Mouse (Mus musculus) MEL (cell line): ENCODE results near the gene Sema3b. TPM values are rescaled to one million over a fixed set of nuclear protein-coding genes. Genes with fewer than 3 reads are reported as not detected.

Experiments used
- DNase-seq: peaks from one replicate; pipeline ENCODE4 v3.0.0; 2011; ENCODE audit warnings: low read depth, low spot score
- H3K27ac ChIP-seq: 2 replicates; pipeline ENCODE4 v1.5.1; 2012; ENCODE audit warnings: low read depth, mild to moderate bottlenecking, control low read depth, low read length, moderate library complexity; ENCODE audit not compliant: control insufficient read depth
- H3K27me3 ChIP-seq, 2 experiments: fragments of 150-350 bp in 1 of 2; sonication (generic) in 1 of 2; 2 replicates each; pipeline ENCODE4 v1.6.1; 2012; ENCODE audit warnings: low read length in 2 of 2, mild to moderate bottlenecking in 2 of 2, improper control_type of control experiment in 1 of 2, moderate library complexity in 1 of 2; ENCODE audit not compliant: insufficient read depth in 2 of 2, control insufficient read depth in 1 of 2
- H3K36me3 ChIP-seq, 2 experiments: 2 replicates each; pipeline ENCODE4 v1.6.1; 2012 to 2014; ENCODE audit warnings: low read length in 2 of 2, improper control_type of control experiment in 1 of 2, inconsistent platforms in 1 of 2, mild to moderate bottlenecking in 1 of 2; ENCODE audit not compliant: insufficient read depth in 2 of 2, control insufficient read depth in 1 of 2
- H3K4me1 ChIP-seq, 2 experiments: fragments of 150-350 bp in 1 of 2; sonication (generic) in 1 of 2; 2 replicates each; pipeline ENCODE4 v1.6.1; 2012; ENCODE audit warnings: low read length in 2 of 2, improper control_type of control experiment in 1 of 2, mild to moderate bottlenecking in 1 of 2; ENCODE audit not compliant: insufficient read depth in 2 of 2, control insufficient read depth in 1 of 2
- H3K4me3 ChIP-seq, 2 experiments: fragments of 150-350 bp in 1 of 2; sonication (generic) in 1 of 2; 2 replicates each; pipeline ENCODE4 v1.5.1; 2012; ENCODE audit warnings: low read depth in 2 of 2, low read length in 2 of 2, mild to moderate bottlenecking in 2 of 2, moderate library complexity in 2 of 2, control low read depth in 1 of 2, improper control_type of control experiment in 1 of 2; ENCODE audit not compliant: control insufficient read depth in 1 of 2, insufficient read depth in 1 of 2
- H3K79me2 ChIP-seq: 2 replicates; pipeline ENCODE4 v1.6.1; 2012; ENCODE audit warnings: mild to moderate bottlenecking, low read length, moderate library complexity; ENCODE audit not compliant: control insufficient read depth, poor library complexity, insufficient read depth
- H3K9ac ChIP-seq: 2 replicates; pipeline ENCODE4 v1.6.1; 2012; ENCODE audit warnings: low read depth, mild to moderate bottlenecking, control low read depth, low read length, moderate library complexity; ENCODE audit not compliant: control insufficient read depth, poor library complexity, severe bottlenecking
- H3K9me3 ChIP-seq: fragments of 150-350 bp; sonication (generic); replicated peaks from 2 replicates; pipeline ENCODE4 v1.6.1; 2012; ENCODE audit warnings: mild to moderate bottlenecking, low read length, improper control_type of control experiment, moderate library complexity; ENCODE audit not compliant: insufficient read depth
- CHD2 ChIP-seq: IDR thresholded peaks from 2 replicates; pipeline ENCODE4 v1.6.1; 2011; ENCODE audit warnings: low read length, improper control_type of control experiment
- CTCF ChIP-seq, 3 experiments: IDR thresholded peaks in 2 of 3; conservative IDR thresholded peaks in 1 of 3; 2 replicates each; pipeline ENCODE4 v1.5.1; 2011 to 2012; ENCODE audit warnings: low read length in 3 of 3, low read depth in 2 of 3, mild to moderate bottlenecking in 2 of 3, improper control_type of control experiment in 1 of 3, inconsistent platforms in 1 of 3, mixed read lengths in 1 of 3, moderate library complexity in 1 of 3; ENCODE audit not compliant: control insufficient read depth in 1 of 3, insufficient read depth in 1 of 3, poor library complexity in 1 of 3, severe bottlenecking in 1 of 3
- E2F4 ChIP-seq: IDR thresholded peaks from 2 replicates; pipeline ENCODE4 v1.6.1; 2011; ENCODE audit warnings: low read depth, low read length, improper control_type of control experiment, borderline replicate concordance
- GABPA ChIP-seq: IDR thresholded peaks from 2 replicates; pipeline ENCODE4 v1.6.1; 2012; ENCODE audit warnings: low read depth, mild to moderate bottlenecking, inconsistent platforms, low read length, improper control_type of control experiment, moderate library complexity
- GATA1 ChIP-seq: IDR thresholded peaks from 2 replicates; pipeline ENCODE4 v1.6.1; 2011; ENCODE audit warnings: low read depth, low read length, improper control_type of control experiment
- HCFC1 ChIP-seq: IDR thresholded peaks from 2 replicates; pipeline ENCODE4 v1.6.1; 2012; ENCODE audit warnings: low read depth, mild to moderate bottlenecking, inconsistent platforms, low read length, improper control_type of control experiment, moderate library complexity
- JUND ChIP-seq: IDR thresholded peaks from 2 replicates; pipeline ENCODE4 v1.6.1; 2011; ENCODE audit warnings: low read depth, mild to moderate bottlenecking, improper control_type of control experiment, low read length
- KAT2A ChIP-seq: conservative IDR thresholded peaks from 2 replicates; pipeline ENCODE4 v1.6.1; 2012; ENCODE audit warnings: low read depth, low read length, improper control_type of control experiment, inconsistent platforms
- MAFK ChIP-seq: IDR thresholded peaks from 2 replicates; pipeline ENCODE4 v1.6.1; 2011; ENCODE audit warnings: low read depth, mild to moderate bottlenecking, low read length, improper control_type of control experiment, borderline replicate concordance
- MAX ChIP-seq: IDR thresholded peaks from 2 replicates; pipeline ENCODE4 v1.6.1; 2011; ENCODE audit warnings: low read length, improper control_type of control experiment
- MEF2A ChIP-seq: IDR thresholded peaks from 2 replicates; pipeline ENCODE4 v1.6.1; 2014; ENCODE audit warnings: low read depth, mild to moderate bottlenecking, inconsistent platforms, low read length, improper control_type of control experiment; ENCODE audit not compliant: poor library complexity, insufficient replicate concordance, severe bottlenecking; ENCODE audit errors: extremely low read depth
- MXI1 ChIP-seq: IDR thresholded peaks from 2 replicates; pipeline ENCODE4 v1.6.1; 2011; ENCODE audit warnings: mild to moderate bottlenecking, low read depth, low read length, improper control_type of control experiment
- NELFE ChIP-seq: IDR thresholded peaks from 2 replicates; pipeline ENCODE4 v1.6.1; 2011; ENCODE audit warnings: low read depth, low read length, improper control_type of control experiment
- POLR2AphosphoS2 ChIP-seq: IDR thresholded peaks from 2 replicates; pipeline ENCODE4 v1.6.1; 2011; ENCODE audit warnings: low read length, improper control_type of control experiment
- SIN3A ChIP-seq: IDR thresholded peaks from 2 replicates; pipeline ENCODE4 v1.6.1; 2012; ENCODE audit warnings: low read length, improper control_type of control experiment, inconsistent platforms
- TBP ChIP-seq: IDR thresholded peaks from 2 replicates; pipeline ENCODE4 v1.8.0; 2011; ENCODE audit warnings: low read depth, low read length, improper control_type of control experiment
- TCF12 ChIP-seq: IDR thresholded peaks from 2 replicates; pipeline ENCODE4 v1.6.1; 2014; ENCODE audit warnings: low read depth, mild to moderate bottlenecking, inconsistent platforms, low read length, improper control_type of control experiment, moderate library complexity
- UBTF ChIP-seq: IDR thresholded peaks from 2 replicates; pipeline ENCODE4 v1.6.1; 2012; ENCODE audit warnings: low read depth, mild to moderate bottlenecking, inconsistent platforms, low read length, improper control_type of control experiment, moderate library complexity, borderline replicate concordance; ENCODE audit not compliant: insufficient read depth
- USF1 ChIP-seq: IDR thresholded peaks from 2 replicates; pipeline ENCODE4 v1.6.1; 2014; ENCODE audit warnings: low read depth, mild to moderate bottlenecking, inconsistent platforms, low read length, improper control_type of control experiment, moderate library complexity
- ZC3H11A ChIP-seq: IDR thresholded peaks from 2 replicates; pipeline ENCODE4 v1.6.1; 2012; ENCODE audit warnings: low read depth, mild to moderate bottlenecking, inconsistent platforms, low read length, improper control_type of control experiment
- ZKSCAN1 ChIP-seq: IDR thresholded peaks from 2 replicates; pipeline ENCODE4 v1.6.1; 2012; ENCODE audit warnings: low read depth, mild to moderate bottlenecking, inconsistent platforms, low read length, improper control_type of control experiment, moderate library complexity
- polyA plus RNA-seq, 2 experiments: library from polyadenylated mRNA; stranded (reverse) in 1 of 2; unstranded in 1 of 2; fragments of >175 nt in 1 of 2; fragments of >200 nt in 1 of 2; gene quantifications; 2 replicates each; pipeline versions ENCODE4 v1.2.1 to v1.2.4; 2012; ENCODE audit warnings: low replicate concordance in 2 of 2, low read depth in 1 of 2; ENCODE audit not compliant: insufficient read length in 2 of 2, insufficient read depth in 1 of 2, missing spikeins in 1 of 2
- total RNA-seq: library from RNA; depleted of rRNA; stranded (reverse); fragments of 300-350 nt; gene quantifications from 2 replicates; pipeline ENCODE4 v1.2.3, GENCODE M21; 2012

The Sema3b gene
- total and polyA plus RNA-seq, 3 experiments, result 0.04 to 0.21 TPM; not detected in 1

DNA sequence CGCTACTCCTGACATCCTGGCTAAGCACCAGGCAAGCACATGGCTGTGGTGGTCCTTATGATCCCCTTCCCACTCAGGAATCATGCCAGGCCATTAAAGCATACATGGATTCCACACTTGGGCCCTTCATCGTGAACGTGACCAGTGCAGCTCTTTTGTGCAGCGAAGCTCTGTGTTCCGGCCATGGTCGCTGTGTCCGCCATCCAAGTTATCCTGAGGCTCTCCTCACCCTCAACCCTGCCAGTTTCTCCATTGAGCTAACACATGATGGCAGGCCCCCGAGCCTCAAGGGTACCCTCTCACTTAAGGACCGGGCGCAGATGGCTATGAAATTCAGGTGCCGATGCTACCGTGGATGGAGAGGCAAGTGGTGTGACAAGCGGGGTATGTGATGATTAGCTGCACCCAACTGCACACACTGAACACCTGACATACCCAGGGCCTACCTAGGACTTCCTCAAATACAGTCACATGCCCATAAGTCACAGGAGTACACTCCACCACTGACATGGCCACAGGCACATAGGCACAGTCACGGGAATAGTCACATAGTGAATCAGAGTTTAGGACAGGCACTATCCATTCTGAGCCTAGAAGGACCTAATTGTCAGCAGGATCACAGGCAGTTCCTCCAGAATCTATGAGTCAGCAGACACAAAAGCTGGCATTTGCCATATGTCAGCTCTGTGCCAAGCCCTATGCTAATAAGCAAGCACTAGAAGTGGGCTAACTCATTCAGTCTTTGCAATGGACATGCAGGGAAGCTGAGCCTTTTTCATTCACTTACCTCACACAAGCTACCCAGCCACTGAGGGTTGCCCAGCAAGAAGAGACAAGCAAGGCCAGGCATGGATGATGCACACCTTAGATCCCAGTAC, 29.8 kb downstream of the Sema3b start:
- Histone ChIP-seq H3K4me1 (peaks cover 2 to 32% of the 10 kb centered on the region in 2 experiments; a peak in 3 of 4 replicates), H3K27ac (peak overlapping the region; percentile 13), H3K79me2 (peaks cover 30% of the 10 kb centered on the region), H3K27me3 (no peaks in the 10 kb centered on the region), H3K9ac (no peak overlapping the region), H3K36me3 (peaks cover 0 to 10% of the 10 kb centered on the region in 2 experiments; a peak in 2 of 4 replicates), H3K9me3 (no peaks in the 10 kb centered on the region), H3K4me3 (no peak overlapping the region; a peak in 1 of 4 replicates)
- no peak for DNase-seq
- TF ChIP-seq USF1 (peak; percentile 68), CTCF (IDR thresholded peaks at IDR 0.05 in 2 of 3, conservative IDR thresholded peaks at IDR 0.05 in 1 of 3; ENCODE audit: control insufficient read depth in 1 of 3, insufficient read depth in 1 of 3, low read depth in 2 of 3, low read length in 3 of 3, poor library complexity in 1 of 3, severe bottlenecking in 1 of 3) (no peak), SIN3A (peak; percentile 43; the same call in 1 of the 2 replicates), MXI1 (no peak)

DNA sequence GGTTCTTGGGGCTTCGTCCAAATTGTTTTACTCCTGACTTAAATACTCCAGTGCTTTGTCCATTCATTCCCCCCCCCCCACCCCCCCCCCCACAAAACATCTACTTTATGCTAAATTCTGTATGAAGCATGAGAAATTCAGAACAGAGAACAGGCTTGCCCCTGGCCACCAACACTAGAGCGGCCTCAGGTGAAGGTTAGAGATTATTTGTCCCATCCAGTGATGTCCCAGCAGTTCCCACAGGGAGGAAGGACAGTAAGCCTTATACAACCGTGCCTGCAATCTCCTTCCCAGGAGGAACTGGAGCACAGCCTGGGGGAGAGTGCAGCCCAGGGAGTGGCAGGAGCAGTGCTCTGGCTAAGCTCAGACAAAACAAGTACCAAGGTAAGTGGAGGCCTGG, 30.4 kb downstream of the Sema3b start, which contains the start of gene Naa80:
Gene Naa80 (plus strand): TSS at position 301 of the 400 bp plus-strand sequence.
- Histone ChIP-seq H3K9me3 (no peaks in the 10 kb centered on the region), H3K79me2 (peaks cover 28% of the 10 kb centered on the region), H3K27me3 (no peaks in the 10 kb centered on the region), H3K36me3 (peaks cover 0 to 10% of the 10 kb centered on the region in 2 experiments; a peak in 2 of 4 replicates), H3K9ac (no peak within 1 kb of the TSS), H3K4me3 (no peak within 1 kb of the TSS; a peak in 1 of 4 replicates)
- no peak for DNase-seq
- TF ChIP-seq POLR2AphosphoS2 (no peak), ZKSCAN1 (no peak), JUND (no peak), GATA1 (no peak)
- TF ChIP-seq, all 39 proteins: peak for 0
- Histone ChIP-seq H3K27ac (peak within 1 kb of the TSS; percentile 13), H3K4me1 (peaks cover 2 to 32% of the 10 kb centered on the region in 2 experiments; a peak in 3 of 4 replicates)

DNA sequence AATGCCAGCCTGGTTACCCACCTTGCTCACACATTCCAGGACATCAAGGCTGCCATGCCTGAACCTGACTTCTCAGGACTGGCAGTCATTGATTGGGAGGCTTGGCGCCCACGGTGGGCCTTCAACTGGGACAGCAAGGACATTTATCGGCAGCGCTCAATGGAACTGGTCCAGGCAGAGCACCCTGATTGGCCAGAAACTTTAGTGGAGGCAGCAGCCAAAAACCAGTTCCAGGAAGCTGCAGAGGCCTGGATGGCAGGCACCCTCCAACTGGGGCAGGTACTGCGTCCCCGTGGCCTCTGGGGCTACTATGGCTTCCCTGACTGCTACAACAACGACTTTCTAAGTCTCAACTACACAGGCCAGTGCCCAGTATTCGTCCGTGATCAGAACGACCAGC, 31.2 kb downstream of the Sema3b start:
- Histone ChIP-seq H3K27me3 (no peaks in the 10 kb centered on the region), H3K27ac (no peak overlapping the region), H3K4me1 (peaks cover 2 to 33% of the 10 kb centered on the region in 2 experiments; a peak in 3 of 4 replicates), H3K9me3 (no peaks in the 10 kb centered on the region), H3K9ac (no peak overlapping the region), H3K4me3 (no peak overlapping the region), H3K36me3 (peaks cover 0 to 11% of the 10 kb centered on the region in 2 experiments; a peak in 2 of 4 replicates), H3K79me2 (peaks cover 23% of the 10 kb centered on the region)
- no peak for DNase-seq
- no peak for TF ChIP-seq ZC3H11A
- TF ChIP-seq TCF12, result no peak
- TF ChIP-seq E2F4, result no peak
- TF ChIP-seq USF1, result no peak
- no peak for TF ChIP-seq NELFE
- TF ChIP-seq TBP, result no peak
- TF ChIP-seq KAT2A, result no peak
- TF ChIP-seq GABPA, result no peak
- no peak for TF ChIP-seq MAX
- TF ChIP-seq HCFC1, result no peak
- TF ChIP-seq MAFK, result no peak
- no peak for TF ChIP-seq MXI1
- TF ChIP-seq UBTF, result no peak
- no peak for TF ChIP-seq CHD2
- TF ChIP-seq MEF2A, result no peak
- no peak for TF ChIP-seq JUND
